Mouse (Mus musculus): ENCODE data around the gene Zfyve1.

Gene Zfyve1

GRCm38 (mm10) chr12:83523056-83523455, 74.0 kb downstream of the Zfyve1 start:
- no peak for DNase-seq (ENCODE audit: low spot score in 2 of 2)

GRCm38 (mm10) chr12:83521083-83521482, 75.9 kb downstream of the Zfyve1 start:
- no peak for DNase-seq (ENCODE audit: low spot score in 2 of 2)

GRCm38 (mm10) chr12:83520311-83520890, 76.6 kb downstream of the Zfyve1 start, which contains the start of gene Dcaf4:
Dcaf4 (plus strand) TSS chr12:83520466.
- DNase-seq (ENCODE audit: low spot score in 2 of 2): peak; percentile 91 to 96

DNA sequence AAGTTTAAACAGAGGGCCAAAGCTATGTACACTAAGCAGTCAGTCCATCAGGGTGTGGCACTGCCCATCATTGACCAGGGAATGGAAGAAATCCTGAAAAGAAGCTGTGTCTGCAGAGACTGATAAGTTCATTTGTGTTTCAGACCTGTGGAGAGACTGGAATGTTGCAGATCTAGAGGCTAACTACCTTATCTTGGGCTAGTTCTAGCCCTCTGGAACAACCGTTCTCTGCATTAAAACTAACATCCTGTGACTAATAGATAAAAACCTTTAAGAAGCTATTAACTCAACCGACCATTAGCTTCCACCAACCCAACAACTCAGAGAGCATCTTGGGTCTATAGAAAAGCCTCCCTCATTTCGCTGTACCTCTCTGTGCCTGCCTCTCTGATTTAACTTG, 79.4 kb downstream of the Zfyve1 start:
- DNase-seq (ENCODE audit: low spot score in 2 of 2): no peak

- DNase-seq (ENCODE audit: low spot score in 2 of 2): no peak
These were observed 82.8 kb downstream of the Zfyve1 start for GRCm38 (mm10) chr12:83514216-83514615.

- no peak for DNase-seq (ENCODE audit: low spot score in 2 of 2)
These were observed 83.8 kb downstream of the Zfyve1 start for GRCm38 (mm10) chr12:83513185-83513584.

GRCm38 (mm10) chr12:83512783-83513182, 84.2 kb downstream of the Zfyve1 start:
- DNase-seq (ENCODE audit: low spot score in 2 of 2): no peak

DNA sequence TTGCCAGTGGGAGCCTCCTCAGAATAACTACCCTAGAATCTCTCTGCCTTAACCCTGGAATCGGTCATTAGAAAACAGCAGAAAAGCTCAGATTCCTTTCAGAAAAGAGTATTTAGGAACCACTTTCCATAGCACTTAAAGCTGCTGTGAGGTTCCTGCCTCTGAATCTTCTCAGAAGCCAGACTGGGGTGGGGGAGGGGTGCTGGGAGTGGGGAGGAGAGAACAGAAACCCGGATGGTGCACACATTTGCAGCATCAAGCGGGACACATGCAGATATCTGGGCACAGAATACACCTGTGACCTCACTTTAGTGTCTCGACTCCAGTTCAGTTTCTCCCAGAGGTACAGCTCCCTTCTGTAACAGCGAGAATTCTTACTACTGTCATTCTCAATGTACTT, 86.4 kb downstream of the Zfyve1 start:
- DNase-seq (ENCODE audit: low spot score in 2 of 2): no peak

DNA sequence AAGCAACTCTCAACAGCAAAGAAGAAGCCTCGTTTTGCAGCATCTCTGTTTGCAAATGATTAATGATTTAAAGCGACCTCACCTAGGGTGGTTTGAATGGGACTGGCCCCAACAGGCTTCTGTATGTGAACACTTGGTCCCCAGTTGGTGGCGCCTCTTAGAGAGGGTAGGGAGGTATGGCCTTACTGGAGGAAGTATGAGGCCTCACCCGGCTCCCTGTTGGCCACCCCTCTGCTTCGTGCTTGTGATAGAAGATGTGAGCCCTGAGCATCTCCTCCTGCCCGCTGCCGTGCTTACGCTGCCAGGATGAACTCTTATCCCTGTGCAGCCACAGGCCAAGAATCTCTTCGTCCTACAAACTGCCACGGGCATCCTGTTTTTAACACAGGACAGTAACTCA, 90.5 kb downstream of the Zfyve1 start:
- no peak for DNase-seq (ENCODE audit: low spot score in 2 of 2)

DNA sequence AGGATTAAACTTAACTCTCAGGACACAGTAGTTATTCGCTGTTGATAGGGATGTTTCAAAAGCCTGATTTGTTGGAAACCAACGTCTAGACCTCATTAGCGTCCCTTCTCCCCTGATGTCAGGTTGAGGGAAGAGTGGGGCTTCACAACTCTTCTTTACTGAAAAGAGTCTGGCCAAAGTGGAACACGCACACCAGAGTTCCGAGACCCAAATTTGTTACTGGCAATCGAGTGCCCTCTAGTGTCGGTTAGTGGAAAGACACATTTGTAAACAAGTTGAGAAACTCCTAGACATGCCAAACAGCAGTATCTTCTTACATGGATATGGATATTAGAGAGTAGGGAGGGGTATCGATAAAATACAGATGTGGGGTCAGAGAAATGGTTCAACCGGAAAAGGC, 94.8 kb downstream of the Zfyve1 start:
- no peak for DNase-seq (ENCODE audit: low spot score in 2 of 2)

DNA sequence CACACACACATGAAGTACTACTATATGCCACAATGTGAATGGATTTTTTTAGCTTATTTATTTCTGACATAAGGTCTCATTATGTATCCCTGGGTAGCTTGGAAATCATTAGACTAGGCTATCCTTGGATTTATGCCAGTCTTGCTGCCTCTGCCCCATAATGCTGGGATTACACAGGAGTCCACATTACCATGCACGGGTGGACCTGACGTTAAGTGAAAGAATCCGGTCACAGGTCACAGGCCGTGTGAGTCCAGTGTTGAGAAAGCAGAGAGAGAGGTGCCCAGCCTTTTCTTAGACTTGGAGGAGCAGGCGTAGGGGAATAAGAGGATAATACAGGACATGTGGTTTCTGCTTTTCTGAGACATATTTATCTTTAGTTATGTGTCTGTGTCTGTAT, 97.8 kb downstream of the Zfyve1 start:
- no peak for DNase-seq (ENCODE audit: low spot score in 2 of 2)

- DNase-seq (ENCODE audit: low spot score in 2 of 2): no peak
These were observed 99.1 kb downstream of the Zfyve1 start for GRCm38 (mm10) chr12:83497959-83498358.

- DNase-seq (ENCODE audit: low spot score in 2 of 2): no peak
These were observed 100.3 kb downstream of the Zfyve1 start for GRCm38 (mm10) chr12:83496736-83497135.

All from right cerebral cortex, postnatal 36 days (tissue).